Mouse (Mus musculus) testis, postnatal 14 days (tissue): ENCODE results near the gene Kif3a.
"Not testable (repeated sequence)": the region's sequence is repeated elsewhere in the genome, so short reads cannot be mapped to it uniquely, and the experiment has no call there.

Experiments used
- DNase-seq: peaks from one replicate; pipeline ENCODE4 v3.0.0; 2021; ENCODE audit warnings: low spot score

The Kif3a gene

DNA sequence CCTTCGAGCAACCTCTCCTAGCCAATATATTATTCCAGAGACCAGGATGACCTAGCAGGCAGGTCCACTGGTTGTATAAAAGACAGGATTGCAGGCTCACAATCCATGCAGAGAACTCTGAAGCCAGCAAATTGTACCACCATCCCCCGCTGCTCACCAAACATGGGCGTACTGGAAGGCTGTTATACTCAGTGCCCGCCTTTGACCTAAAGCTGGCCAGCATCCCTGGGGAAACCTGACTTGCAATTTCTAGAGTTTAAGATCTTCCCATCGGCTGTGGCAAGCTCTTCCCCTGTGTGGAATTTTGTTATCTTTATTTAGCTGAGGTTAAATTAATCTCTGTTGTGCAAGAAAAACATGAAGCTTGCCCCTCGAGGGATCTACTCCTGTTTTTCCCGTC, 24.2 kb upstream of the Kif3a start:
- DNase-seq: no peak

DNA sequence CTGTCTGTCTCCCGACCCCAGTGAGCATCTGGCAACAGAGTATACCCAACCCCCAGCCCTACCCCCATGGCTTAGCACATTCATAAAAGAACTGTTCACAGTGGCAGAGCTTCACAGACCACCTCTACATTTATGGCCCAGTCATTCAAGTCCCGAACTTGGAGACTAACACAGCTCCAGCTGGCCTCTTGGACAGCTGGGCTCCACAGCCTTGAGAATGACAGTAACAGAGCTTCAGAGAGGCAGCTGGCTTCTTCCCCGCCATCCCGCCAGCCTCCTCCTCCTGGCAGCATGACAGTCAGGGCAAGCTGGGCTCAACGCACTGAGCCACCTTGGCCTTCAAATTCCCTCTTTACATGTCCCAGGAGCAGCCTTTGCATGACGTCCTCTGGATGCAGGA, 20.9 kb upstream of the Kif3a start:
- DNase-seq: no peak

DNA sequence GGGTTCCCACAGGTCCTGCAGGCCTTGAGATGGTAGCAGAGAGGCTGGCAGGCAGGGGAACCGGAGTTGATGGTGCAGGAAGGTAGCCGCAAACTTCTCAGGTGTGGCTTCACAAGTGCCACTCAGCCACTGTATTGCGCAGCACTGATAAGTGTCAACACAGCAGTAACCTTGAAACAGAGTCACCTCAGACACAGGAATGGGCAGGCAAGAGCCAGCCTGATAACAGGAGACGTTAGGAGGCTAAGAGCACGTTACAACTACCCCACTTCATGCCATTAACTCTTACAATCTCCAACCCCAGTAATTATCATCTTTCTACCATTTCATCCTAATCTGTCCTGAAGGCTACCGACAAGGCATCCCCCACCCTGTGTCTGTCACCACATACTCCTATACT, 19.6 kb upstream of the Kif3a start:
- no peak for DNase-seq

DNA sequence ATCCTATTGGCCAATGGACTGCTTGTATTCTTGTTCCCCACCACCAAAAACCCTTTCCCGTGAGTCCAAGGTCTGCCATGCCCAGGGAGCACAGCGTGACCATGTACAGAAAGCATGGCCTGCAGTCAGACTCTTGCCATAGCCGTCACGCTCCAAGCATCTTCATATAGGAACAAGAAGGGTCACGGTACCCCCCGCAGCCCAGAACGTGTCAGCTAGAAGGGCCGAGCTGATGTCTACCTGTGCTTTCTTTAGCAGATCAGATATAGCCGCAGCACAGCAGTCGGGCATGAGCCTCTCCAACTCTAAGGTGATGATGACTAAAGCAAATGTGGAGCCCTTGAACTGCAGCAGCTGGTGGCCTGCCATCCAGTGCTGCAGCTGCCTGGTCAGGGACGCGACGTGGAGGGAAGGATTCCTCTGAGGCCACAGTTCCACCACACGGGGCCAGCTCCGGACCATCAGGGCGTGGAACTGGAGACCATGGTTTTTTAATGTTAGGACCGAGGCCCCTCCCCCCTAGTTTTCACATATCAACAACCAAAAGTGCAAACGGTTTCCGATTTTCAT, 19.1 kb upstream of the Kif3a start:
- no peak for DNase-seq

DNA sequence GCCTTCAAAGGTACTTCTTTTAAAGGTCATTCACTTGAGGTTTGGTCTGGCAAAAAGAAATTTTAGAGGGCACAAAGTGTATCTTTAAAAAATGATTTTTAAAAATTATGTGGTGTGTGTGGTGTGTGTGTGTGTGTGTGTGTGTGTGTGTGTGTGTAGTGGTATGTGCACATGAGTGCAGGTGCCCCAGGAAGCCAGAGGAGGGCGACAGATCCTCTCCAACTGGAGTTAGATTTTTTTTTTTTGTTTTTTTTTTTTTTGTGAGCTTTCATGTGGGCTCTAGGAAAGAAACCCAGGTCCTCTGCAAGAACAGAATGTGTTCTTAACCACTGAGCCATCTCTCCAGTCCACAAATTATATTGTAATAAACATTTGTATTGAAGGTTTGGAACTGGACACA, 16.5 kb upstream of the Kif3a start:
- no peak for DNase-seq

DNA sequence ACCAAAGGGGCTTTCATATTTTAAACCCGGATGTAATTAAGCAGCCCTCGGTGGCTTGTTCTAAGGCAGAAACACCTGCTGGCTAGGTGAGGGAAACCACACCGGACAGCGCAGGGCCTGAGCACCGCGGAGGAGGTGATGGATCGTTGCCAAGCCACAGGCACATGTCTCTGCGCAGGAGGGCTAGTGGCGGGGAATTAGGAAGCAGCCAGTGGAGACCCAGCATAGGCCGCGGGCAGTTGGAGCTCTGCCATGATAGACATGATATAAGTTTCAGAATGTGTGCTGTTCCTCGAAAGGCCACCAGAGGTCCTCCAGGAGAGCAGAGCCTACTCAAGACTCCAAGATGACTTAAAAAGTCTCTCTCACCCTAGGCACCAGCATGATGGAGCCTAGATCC, 15.4 kb upstream of the Kif3a start:
- peak; percentile 40 for DNase-seq

DNA sequence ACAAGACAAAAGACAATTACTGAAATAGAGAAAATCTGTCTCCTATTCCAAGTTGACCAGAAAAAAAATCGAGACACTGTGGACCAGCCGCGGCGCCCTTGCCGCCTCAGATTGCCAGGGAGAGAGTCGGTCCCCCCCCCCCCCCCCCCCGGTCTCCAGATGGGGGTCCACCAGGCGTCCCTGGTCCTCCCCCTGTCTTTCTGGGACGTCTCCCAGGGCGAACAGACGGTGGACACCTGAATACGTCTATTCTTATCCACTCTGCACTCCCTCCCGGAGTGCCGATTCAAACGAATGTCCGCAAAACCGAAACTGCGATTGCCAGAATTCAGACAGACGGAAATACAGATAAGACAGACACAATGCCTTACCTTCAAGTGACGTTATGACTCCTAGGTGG, 10.7 kb upstream of the Kif3a start:
- not testable (repeated sequence) for DNase-seq

DNA sequence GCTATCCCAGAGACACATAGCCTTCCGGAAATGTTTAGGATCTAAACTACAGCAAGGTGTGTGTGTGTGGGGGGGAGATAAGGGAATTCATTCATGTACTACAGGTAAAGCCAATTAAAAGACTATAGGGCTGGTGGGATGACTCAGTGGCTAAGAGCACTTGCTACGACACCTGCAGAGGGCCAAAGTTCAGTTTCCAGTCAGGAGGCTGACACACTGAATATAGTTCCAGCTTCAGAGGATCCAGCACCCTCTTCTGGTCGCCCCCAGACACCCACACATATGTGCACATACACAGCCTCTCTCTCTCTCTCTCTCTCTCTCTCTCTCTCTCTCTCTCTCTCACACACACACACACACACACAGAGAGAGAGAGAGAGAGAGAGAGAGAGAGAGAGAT, 9.2 kb upstream of the Kif3a start:
- not testable (repeated sequence) for DNase-seq

DNA sequence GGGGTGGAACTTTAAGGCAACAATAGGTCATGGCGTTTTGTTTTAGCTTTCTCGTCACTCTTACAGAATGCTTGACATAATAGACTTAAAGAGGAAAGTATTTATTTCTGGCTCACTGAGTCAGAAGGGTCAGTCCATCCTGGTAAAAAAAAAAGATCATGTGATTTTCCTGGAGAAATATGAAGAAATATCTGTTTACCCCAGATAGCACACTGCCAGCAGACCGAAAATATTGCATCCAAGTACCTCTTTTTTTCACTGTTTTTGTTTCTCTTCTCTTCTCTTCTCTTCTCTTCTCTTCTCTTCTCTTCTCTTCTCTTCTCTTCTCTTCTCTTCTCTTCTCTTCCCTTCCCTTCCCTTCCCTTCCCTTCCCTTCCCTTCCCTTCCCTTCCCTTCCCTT, 7.2 kb upstream of the Kif3a start:
- not testable (repeated sequence) for DNase-seq

DNA sequence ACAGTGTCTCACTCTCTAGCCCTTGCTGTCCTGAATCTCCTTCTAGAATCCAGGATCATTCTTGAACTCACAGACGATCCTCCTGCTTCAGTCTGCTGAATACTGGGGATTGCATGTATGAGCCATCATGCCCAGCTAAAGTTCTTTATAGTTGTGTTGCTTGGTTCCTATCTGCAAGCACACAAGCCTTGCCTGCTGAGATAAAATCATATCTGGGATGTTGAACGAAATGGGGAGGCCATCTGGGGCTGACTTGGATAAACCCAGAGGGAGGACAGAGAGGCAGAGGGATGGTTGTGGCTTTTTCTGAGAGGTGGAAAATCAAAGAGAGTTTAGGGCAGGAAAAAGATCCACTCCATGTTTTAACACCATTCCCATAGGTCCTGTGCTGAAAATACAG, 5.2 kb upstream of the Kif3a start:
- no peak for DNase-seq

DNA sequence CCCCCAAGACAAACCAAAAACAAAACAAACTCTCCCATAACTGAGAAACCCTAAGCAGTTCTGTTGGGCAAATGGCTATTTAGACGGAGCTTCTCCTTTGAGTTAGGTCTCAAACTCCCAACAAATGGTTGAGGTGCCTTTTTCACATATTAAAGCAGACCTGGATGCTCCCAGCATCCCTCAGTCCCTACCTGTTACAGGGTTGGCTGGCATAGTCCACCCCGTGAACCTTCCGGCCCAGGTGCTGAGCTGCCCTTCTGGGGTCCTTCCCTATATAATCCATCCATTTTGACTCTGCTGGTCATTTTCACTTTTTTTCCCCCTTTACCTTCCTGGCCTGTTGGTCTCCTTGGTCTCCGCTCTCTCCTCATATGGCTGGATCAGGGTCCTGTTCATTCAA, 533 bp upstream of the Kif3a start:
- no peak for DNase-seq

DNA sequence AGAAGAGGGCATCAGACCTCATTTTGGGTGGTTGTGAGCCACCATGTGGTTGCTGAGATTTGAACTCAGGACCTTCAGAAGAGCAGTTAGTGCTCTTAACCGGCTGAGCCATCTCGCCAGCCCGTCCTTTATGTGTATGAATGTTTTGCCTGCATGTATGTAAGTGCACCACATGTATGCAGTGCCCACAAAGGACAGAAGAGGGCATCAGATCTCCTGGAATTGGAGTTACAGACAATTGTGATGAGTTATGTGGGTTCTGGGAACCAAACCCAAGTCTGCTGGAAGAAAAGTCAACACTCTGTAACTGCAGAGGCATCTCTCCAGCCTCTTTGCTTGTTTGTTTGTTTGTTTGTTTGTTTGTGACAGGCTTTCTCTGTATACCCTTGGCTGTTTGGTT, 13.4 kb downstream of the Kif3a start:
- DNase-seq: no peak

DNA sequence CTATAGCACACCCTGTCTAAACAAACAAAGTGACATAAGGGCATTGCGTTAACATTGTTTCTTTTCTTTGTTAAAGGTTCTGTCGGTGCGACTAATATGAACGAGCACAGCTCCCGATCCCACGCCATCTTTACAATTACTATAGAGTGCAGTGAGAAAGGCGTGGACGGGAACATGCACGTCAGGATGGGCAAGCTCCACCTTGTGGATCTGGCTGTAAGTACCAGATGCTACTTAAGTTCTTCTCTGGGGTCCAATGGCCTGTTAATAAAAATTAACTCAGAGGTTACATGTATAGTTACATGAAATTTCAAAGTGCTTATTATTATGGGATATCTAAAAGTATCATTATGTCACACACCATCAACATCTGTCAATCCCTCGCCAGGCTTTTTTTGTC, 16.0 kb downstream of the Kif3a start:
- DNase-seq: no peak

DNA sequence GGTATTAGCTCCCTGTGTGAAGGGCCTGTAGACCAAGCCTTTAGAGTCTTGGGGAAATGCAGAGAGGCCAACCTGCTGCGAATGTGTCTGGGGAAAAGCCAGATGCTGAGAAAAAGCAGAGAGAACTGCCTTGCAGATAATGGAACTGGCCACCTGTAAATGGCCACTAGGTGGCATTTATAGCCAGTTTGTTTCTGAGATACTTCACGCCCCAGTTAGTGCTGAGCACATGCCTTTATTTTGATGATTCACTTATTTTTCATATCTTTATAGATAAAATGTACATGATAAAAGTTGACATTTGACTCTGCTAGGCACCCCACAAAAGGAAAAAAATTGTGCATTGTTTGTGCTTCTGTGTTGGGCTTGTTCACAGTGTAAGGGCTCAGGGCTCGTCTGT, 17.7 kb downstream of the Kif3a start:
- no peak for DNase-seq

DNA sequence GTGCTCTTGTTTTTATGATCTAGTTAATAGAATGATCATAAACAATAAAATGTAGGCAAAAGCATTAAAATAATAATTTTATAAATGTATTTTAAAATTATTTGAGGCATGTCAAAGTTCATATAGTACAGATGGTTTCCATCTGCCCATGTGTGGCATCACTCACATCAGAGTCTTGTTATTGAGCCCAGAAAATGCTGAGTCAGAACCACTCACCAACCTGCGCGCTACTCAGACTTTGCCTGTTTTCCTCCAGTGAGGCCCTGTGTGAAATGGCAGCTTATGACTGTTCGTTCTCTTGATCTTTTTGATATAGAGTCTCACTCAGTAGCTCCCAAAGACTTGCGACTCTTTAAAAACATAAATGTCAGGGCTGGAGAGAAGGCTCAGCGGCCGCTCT, 18.3 kb downstream of the Kif3a start:
- no peak for DNase-seq

DNA sequence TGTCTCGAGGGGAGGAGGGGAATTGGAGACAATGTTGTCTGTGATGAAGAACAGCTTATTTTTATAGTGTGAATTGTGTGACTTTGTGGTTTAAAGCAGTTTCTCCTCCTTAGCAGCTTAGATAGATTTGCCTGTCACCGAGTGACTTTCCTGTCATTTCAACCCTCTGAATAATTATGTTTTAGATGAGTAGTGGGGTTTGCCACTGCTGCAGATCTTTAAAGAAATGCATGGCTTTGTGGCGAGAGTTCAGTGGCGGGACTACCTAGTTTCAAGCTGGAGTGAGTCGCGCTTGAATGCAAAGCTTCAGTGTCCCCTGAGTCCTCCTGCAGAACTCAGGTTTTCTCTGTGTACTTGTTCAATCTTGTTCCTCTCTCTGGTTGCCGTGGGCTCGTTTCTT, 21.1 kb downstream of the Kif3a start:
- no peak for DNase-seq

DNA sequence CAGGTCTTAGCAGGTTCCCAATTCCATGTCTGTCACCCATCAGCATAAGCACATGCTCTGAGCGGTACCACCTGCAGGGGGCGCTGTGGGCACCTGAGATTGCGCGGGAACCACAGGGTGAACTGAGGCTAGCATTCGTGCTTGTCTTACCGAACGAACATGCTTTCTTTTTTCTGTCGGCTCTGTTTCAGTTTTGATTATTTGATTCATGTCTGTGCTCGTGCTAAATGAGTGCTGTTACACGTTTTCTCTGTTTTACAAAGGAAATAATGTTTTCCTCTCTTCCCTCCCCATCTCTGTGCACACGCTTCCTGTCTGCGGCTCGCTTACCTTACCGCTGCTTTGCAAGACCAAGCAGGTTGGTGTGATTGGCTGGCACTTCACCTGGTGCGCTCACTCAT, 23.2 kb downstream of the Kif3a start:
- peak; percentile 23 for DNase-seq

DNA sequence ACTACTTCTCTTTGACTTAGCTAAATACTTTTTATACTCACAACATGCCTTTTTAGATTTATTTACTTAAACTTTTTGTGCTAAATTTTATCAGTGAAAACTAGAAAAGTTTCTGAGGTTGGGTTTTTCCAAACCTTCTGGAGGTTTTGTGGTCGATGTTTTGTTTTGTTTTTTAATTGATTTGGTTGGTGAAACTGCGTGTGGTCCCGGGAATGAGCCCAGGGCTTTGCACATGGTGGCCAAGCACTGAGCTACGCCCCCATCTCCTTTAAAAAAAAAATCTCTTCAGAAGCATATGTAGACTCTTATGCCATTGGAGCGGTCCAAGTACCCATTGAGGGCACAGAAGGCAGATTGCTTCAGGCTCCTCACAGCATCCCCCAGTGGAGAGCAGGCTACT, 23.9 kb downstream of the Kif3a start:
- no peak for DNase-seq

DNA sequence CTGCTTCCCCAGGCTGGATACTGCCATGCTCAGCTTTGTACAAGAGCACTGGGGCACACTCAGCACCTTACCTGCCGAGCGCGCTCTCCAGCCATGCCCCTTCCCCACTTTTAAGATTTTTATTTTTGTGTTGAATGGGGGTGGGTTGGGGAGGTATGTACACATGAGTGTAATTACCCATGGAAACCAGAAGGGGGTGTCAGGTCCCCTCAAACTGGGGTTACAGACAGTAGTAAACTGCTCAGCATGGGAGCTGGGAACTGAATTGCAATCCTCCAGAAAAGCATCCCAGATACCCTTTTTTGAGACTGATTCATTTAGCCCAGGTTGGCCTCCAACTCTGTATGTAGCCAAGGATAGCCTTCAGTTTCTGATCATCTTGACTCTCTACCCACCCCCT, 37.8 kb downstream of the Kif3a start:
- DNase-seq: no peak

DNA sequence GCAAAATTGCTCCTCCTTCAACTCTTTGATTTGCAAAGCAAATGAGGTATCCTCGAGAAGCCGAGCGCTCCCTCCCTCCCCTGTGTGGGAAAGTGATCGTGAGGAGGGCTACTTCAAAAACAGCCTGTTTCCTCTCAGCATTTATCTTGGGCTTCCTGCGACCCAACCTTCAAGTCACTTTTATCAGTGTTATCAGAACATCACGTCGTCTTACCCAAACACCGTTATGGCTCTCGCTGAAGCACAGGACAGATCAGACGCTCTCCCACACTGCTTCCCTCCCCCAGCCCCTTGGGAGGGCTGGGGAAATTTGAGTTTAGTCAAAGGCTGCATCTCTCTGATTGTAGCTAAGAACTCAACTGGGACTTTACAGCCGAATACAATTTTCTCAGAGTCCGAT, 38.4 kb downstream of the Kif3a start:
- no peak for DNase-seq

DNA sequence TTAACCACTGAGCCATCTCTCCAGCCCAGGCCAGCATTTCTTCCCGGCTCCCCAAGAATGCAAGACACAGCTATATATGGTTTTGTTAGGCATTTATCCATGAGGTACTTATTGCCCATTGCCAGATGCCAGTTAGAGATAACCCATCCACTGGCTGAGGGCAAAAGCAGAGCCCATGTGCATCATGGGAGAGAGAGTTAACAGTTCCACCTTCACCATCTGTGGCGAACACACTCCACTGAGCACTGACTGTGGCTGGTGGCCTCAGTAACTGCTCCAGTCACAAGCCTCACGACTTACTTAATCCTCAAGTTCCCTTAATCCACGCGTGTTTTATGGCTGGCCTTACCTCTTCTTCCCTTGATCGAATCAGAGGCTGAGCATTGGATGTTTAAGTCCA, 42.1 kb downstream of the Kif3a start:
- no peak for DNase-seq

DNA sequence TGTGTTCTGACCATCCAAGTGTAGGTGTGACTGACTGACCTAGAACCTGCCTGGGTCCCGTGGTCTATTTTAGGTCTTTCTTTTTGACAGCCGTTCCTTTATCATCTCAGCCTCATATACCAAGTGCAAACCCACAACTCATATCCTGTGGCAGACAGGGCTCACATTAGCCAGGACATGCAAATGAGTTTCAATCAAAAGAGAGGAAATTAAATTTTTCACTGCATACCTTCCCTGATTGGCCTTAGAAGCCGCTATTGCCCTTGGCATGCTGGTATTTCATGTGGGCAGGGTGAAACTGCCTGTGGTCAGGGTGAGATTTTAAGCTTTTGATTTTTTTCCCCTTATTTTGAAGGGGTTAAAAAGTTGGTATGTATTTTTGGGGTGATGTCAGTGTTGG, 42.5 kb downstream of the Kif3a start:
- no peak for DNase-seq

DNA sequence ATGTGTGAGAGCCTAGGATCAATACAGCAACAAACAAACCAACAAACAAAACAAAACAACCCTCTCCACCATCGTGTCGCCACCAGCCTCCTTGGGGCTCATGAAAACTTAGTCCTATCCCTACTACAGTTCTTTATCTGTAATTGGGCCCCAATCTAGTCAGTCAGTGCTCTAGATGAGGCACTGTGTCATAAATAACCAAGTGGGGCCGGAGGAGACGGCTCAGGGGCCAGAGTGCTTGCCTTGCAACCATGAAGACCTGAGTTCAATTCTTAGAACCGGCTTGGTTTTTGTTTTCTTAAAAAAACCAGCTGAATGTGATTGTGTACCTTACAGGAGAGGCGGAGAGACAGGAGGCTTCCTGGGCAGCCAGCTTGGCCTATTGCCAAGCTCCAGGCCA, 48.0 kb downstream of the Kif3a start:
- no peak for DNase-seq

DNA sequence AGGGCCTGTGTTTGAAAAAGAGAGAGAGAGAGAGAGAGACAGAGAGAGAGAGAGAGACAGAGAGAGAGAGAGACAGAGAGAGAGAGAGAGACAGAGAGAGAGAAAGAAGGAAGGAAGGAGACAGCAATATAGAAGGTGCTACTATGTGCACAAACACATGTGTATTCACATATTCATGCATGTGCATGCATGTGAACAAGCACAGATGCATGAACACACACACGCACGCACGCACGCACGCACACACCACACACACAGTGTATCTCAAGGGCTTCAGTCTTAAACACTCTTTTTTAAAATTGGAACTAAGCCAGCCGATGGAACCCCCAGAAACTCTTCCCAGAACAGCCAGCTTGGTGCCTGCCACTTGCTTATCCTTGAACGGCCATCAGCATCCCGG, 48.4 kb downstream of the Kif3a start:
- no peak for DNase-seq
